Mouse (Mus musculus) midbrain, embryonic 16.5 days (tissue): ENCODE measurements at regions not wholly inside any gene's neighbourhood (a gene's known extent, or its start where the extent isn't known, plus 50 kb on each side); places are given as distances from the start of the nearest gene placed in this dataset.

Source experiments
- ATAC-seq: fragments of 200-750 bp; cut with Nextera tagmentation; 2 replicates; pipeline ENCODE4 v1.8.0; 2017; ENCODE audit warnings: moderate TSS enrichment
- H3K27ac ChIP-seq: fragments of 300-500 bp; sonication (generic); 2 replicates; pipeline ENCODE4 v1.5.1; 2014; ENCODE audit warnings: mild to moderate bottlenecking, low read length, mixed read lengths
- H3K27me3 ChIP-seq: fragments of 300-500 bp; sonication (generic); 2 replicates; pipeline ENCODE4 v1.6.1; 2014; ENCODE audit warnings: low read depth, low read length, mixed read lengths; ENCODE audit not compliant: control insufficient read depth, insufficient read depth
- H3K36me3 ChIP-seq: fragments of 300-500 bp; sonication (generic); 2 replicates; pipeline ENCODE4 v1.6.1; 2014; ENCODE audit warnings: mild to moderate bottlenecking, low read length, moderate library complexity, mixed read lengths; ENCODE audit not compliant: control insufficient read depth, insufficient read depth
- H3K4me1 ChIP-seq: fragments of 300-500 bp; sonication (generic); 2 replicates; pipeline ENCODE4 v1.6.1; 2014; ENCODE audit warnings: mild to moderate bottlenecking, low read length, mixed read lengths; ENCODE audit not compliant: control insufficient read depth, insufficient read depth
- H3K4me2 ChIP-seq: fragments of 300-500 bp; sonication (generic); 2 replicates; pipeline ENCODE4 v1.6.1; 2014; ENCODE audit warnings: mild to moderate bottlenecking, low read length, mixed read lengths
- H3K4me3 ChIP-seq: fragments of 300-500 bp; sonication (generic); 2 replicates; pipeline ENCODE4 v1.5.1; 2014; ENCODE audit warnings: low read depth, mild to moderate bottlenecking, low read length, moderate library complexity, mixed read lengths
- H3K9ac ChIP-seq: fragments of 300-500 bp; sonication (generic); 2 replicates; pipeline ENCODE4 v1.6.1; 2014; ENCODE audit warnings: low read depth, low read length, mixed read lengths
- H3K9me3 ChIP-seq: fragments of 300-500 bp; sonication (generic); replicated peaks from 2 replicates; pipeline ENCODE4 v1.6.1; 2014; ENCODE audit warnings: mild to moderate bottlenecking, low read length, mixed read lengths; ENCODE audit not compliant: control insufficient read depth, poor library complexity, severe bottlenecking
- WGBS: fragments of 180-500 bp; shearing (Covaris S2); extraction: QIAGEN DNeasy Blood & Tissue Kit; methylation state at CpG from one replicate; pipeline ENCODE4 v1.1.7; 2014; 5-methylcytosine and 5-hydroxymethylcytosine counted together

- WGBS, result 71% methylated on average over 3 of the region's 3 CpGs
- no peak for ATAC-seq
- Histone ChIP-seq H3K4me1 (no peaks in the 10 kb centered on the region), H3K27me3 (no peaks in the 10 kb centered on the region), H3K9ac (no peak overlapping the region), H3K9me3 (no peaks in the 10 kb centered on the region), H3K4me3 (no peak overlapping the region), H3K27ac (no peak overlapping the region), H3K4me2 (no peak overlapping the region), H3K36me3 (no peaks in the 10 kb centered on the region)
These were observed 148.1 kb upstream of the Tent5a start for GRCm38 (mm10) chr9:85475214-85475613.

GRCm38 (mm10) chr9:85470264-85470821 is 143.2 kb upstream of the Tent5a start:
- no peaks in the 10 kb centered on the region for H3K27me3 ChIP-seq
- H3K4me1 ChIP-seq, result no peaks in the 10 kb centered on the region
- no peak for ATAC-seq
- H3K27ac ChIP-seq, result no peak overlapping the region
- H3K9ac ChIP-seq, result no peak overlapping the region
- H3K4me3 ChIP-seq, result no peak overlapping the region
- 90% methylated on average over 8 of the region's 8 CpGs for WGBS
- H3K36me3 ChIP-seq, result no peaks in the 10 kb centered on the region
- H3K9me3 ChIP-seq, result no peaks in the 10 kb centered on the region
- H3K4me2 ChIP-seq, result no peak overlapping the region

- no peak overlapping the region for H3K4me2 ChIP-seq
- H3K9me3 ChIP-seq, result no peaks in the 10 kb centered on the region
- no peak overlapping the region for H3K4me3 ChIP-seq
- H3K4me1 ChIP-seq, result no peaks in the 10 kb centered on the region
- no peaks in the 10 kb centered on the region for H3K27me3 ChIP-seq
- 82% methylated on average over 3 of the region's 3 CpGs for WGBS
- no peak overlapping the region for H3K27ac ChIP-seq
- ATAC-seq, result no peak
- H3K36me3 ChIP-seq, result no peaks in the 10 kb centered on the region
- no peak overlapping the region for H3K9ac ChIP-seq
These were observed 142.1 kb upstream of the Tent5a start for GRCm38 (mm10) chr9:85469288-85469687.

GRCm38 (mm10) chr9:85466671-85467070 is 139.5 kb upstream of the Tent5a start:
- H3K9me3 ChIP-seq, result no peaks in the 10 kb centered on the region
- H3K4me2 ChIP-seq, result no peak overlapping the region
- no peak for ATAC-seq
- 87% methylated on average over 5 of the region's 5 CpGs for WGBS
- no peaks in the 10 kb centered on the region for H3K4me1 ChIP-seq
- no peaks in the 10 kb centered on the region for H3K36me3 ChIP-seq
- no peak overlapping the region for H3K9ac ChIP-seq
- H3K4me3 ChIP-seq, result no peak overlapping the region
- H3K27me3 ChIP-seq, result no peaks in the 10 kb centered on the region
- H3K27ac ChIP-seq, result no peak overlapping the region

- Histone ChIP-seq H3K9me3 (no peaks in the 10 kb centered on the region), H3K36me3 (no peaks in the 10 kb centered on the region), H3K27me3 (no peaks in the 10 kb centered on the region), H3K9ac (no peak overlapping the region), H3K27ac (no peak overlapping the region), H3K4me3 (no peak overlapping the region), H3K4me2 (no peak overlapping the region), H3K4me1 (no peaks in the 10 kb centered on the region)
- no peak for ATAC-seq
- 95% methylated on average over 3 of the region's 3 CpGs for WGBS
These were observed 132.1 kb upstream of the Tent5a start for GRCm38 (mm10) chr9:85459062-85459805.

- H3K4me2 ChIP-seq, result no peak overlapping the region
- no peak overlapping the region for H3K27ac ChIP-seq
- no peak overlapping the region for H3K4me3 ChIP-seq
- H3K27me3 ChIP-seq, result no peaks in the 10 kb centered on the region
- H3K9ac ChIP-seq, result no peak overlapping the region
- H3K36me3 ChIP-seq, result no peaks in the 10 kb centered on the region
- no peaks in the 10 kb centered on the region for H3K9me3 ChIP-seq
- H3K4me1 ChIP-seq, result no peaks in the 10 kb centered on the region
- no peak for ATAC-seq
- WGBS, result 85% methylated on average over 2 of the region's 2 CpGs
These were observed 131.2 kb upstream of the Tent5a start for GRCm38 (mm10) chr9:85458356-85458755.

GRCm38 (mm10) chr9:85457400-85457799 is 130.3 kb upstream of the Tent5a start:
- WGBS, result 72% methylated on average over 5 of the region's 5 CpGs
- no peaks in the 10 kb centered on the region for H3K9me3 ChIP-seq
- H3K36me3 ChIP-seq, result no peaks in the 10 kb centered on the region
- no peak for ATAC-seq
- H3K9ac ChIP-seq, result no peak overlapping the region
- H3K4me2 ChIP-seq, result no peak overlapping the region
- no peak overlapping the region for H3K4me3 ChIP-seq
- no peaks in the 10 kb centered on the region for H3K4me1 ChIP-seq
- H3K27ac ChIP-seq, result no peak overlapping the region
- no peaks in the 10 kb centered on the region for H3K27me3 ChIP-seq

- no peaks in the 10 kb centered on the region for H3K36me3 ChIP-seq
- no peak overlapping the region for H3K4me3 ChIP-seq
- no peak overlapping the region for H3K9ac ChIP-seq
- H3K4me2 ChIP-seq, result no peak overlapping the region
- WGBS, result 90% methylated on average over 4 of the region's 4 CpGs
- no peaks in the 10 kb centered on the region for H3K4me1 ChIP-seq
- H3K9me3 ChIP-seq, result no peaks in the 10 kb centered on the region
- no peaks in the 10 kb centered on the region for H3K27me3 ChIP-seq
- no peak overlapping the region for H3K27ac ChIP-seq
- no peak for ATAC-seq
These were observed 128.2 kb upstream of the Tent5a start for GRCm38 (mm10) chr9:85455382-85455781.

GRCm38 (mm10) chr9:85452196-85452857 is 125.2 kb upstream of the Tent5a start:
- ATAC-seq, result no peak

More at GRCm38 (mm10) chr9:85452196-85452857, 125.2 kb upstream of the Tent5a start:
- no peaks in the 10 kb centered on the region for H3K9me3 ChIP-seq
- no peaks in the 10 kb centered on the region for H3K27me3 ChIP-seq
- no peaks in the 10 kb centered on the region for H3K36me3 ChIP-seq
- no peak overlapping the region for H3K4me3 ChIP-seq
- WGBS, result 92% methylated on average over 8 of the region's 8 CpGs
- H3K4me1 ChIP-seq, result no peaks in the 10 kb centered on the region
- no peak overlapping the region for H3K27ac ChIP-seq
- H3K9ac ChIP-seq, result no peak overlapping the region
- H3K4me2 ChIP-seq, result no peak overlapping the region
